Mouse (Mus musculus) C2C12 (cell line): ENCODE measurements around the gene Efna5. TPM values are rescaled to one million over a fixed set of nuclear protein-coding genes. Genes with fewer than 3 reads are reported as not detected.

ENCODE experiments used
- H3K27me3 ChIP-seq: one replicate; pipeline ENCODE4 v1.6.1; 2011; ENCODE audit not compliant: control insufficient read depth, insufficient read depth, insufficient read length
- H3K36me3 ChIP-seq: one replicate; pipeline ENCODE4 v1.6.1; 2011; ENCODE audit not compliant: control insufficient read depth, insufficient read depth
- H3K4me3 ChIP-seq: one replicate; pipeline ENCODE4 v1.5.1; 2011; ENCODE audit warnings: mild to moderate bottlenecking, control low read depth; ENCODE audit not compliant: poor library complexity, insufficient read depth, severe bottlenecking
- H3K79me2 ChIP-seq: one replicate; pipeline ENCODE4 v1.6.1; 2011; ENCODE audit not compliant: control insufficient read depth, insufficient read depth
- H3K79me3 ChIP-seq: one replicate; pipeline ENCODE4 v1.6.1; 2011; ENCODE audit warnings: low read depth, control low read depth
- H3ac ChIP-seq: one replicate; pipeline ENCODE3; 2011; ENCODE audit warnings: low read depth; ENCODE audit not compliant: control insufficient read depth, insufficient read length
- CEBPB ChIP-seq: IDR thresholded peaks from one replicate; pipeline ENCODE4 v1.6.1; 2011; ENCODE audit warnings: low read depth, mild to moderate bottlenecking, control low read depth, moderate library complexity
- CTCF ChIP-seq: IDR thresholded peaks from one replicate; pipeline ENCODE4 v1.5.1; 2011; ENCODE audit not compliant: control insufficient read depth, insufficient read depth, insufficient read length
- FOSL1 ChIP-seq: IDR thresholded peaks from one replicate; pipeline ENCODE4 v1.8.0; 2011; ENCODE audit warnings: mild to moderate bottlenecking, low read length; ENCODE audit not compliant: poor library complexity, insufficient read depth, severe bottlenecking
- MAX ChIP-seq: IDR thresholded peaks from one replicate; pipeline ENCODE4 v1.6.1; 2011; ENCODE audit warnings: mild to moderate bottlenecking, control low read depth
- MYOD1 ChIP-seq: IDR thresholded peaks from one replicate; pipeline ENCODE4 v1.6.1; 2011; ENCODE audit warnings: low read depth; ENCODE audit not compliant: control insufficient read depth, insufficient read length
- MYOG ChIP-seq: IDR thresholded peaks from one replicate; pipeline ENCODE4 v1.6.1; 2011; ENCODE audit not compliant: control insufficient read depth, insufficient read length; ENCODE audit errors: extremely low read depth
- USF1 ChIP-seq: IDR thresholded peaks from one replicate; pipeline ENCODE4 v1.6.1; 2011; ENCODE audit warnings: low read depth, mild to moderate bottlenecking, control low read depth, moderate library complexity
- polyA plus RNA-seq: library from polyadenylated mRNA; unstranded; fragments of >200 nt; fragmentation: generic; extraction: Trizol; gene quantifications from one replicate; pipeline ENCODE4 v1.2.1, GENCODE M21; 2012; ENCODE audit warnings: missing spikeins

The Efna5 gene
- polyA plus RNA-seq, 1 experiment = 8.1 TPM

- no peaks in the 10 kb centered on the region for H3K36me3 ChIP-seq
- H3K79me3 ChIP-seq = peaks cover 58% of the 10 kb centered on the region
- H3ac ChIP-seq = peak overlapping the region; percentile 71
- H3K4me3 ChIP-seq = peak overlapping the region; percentile 74
- no peaks in the 10 kb centered on the region for H3K27me3 ChIP-seq
- peaks cover 77% of the 10 kb centered on the region for H3K79me2 ChIP-seq
- TF ChIP-seq CEBPB (no peak), CTCF (no peak), MYOG (no peak), MYOD1 (no peak), FOSL1 (no peak), USF1 (no peak), MAX (no peak)
Observed at GRCm38 (mm10) chr17:62879526-62880310, 1.4 kb downstream of the Efna5 start.

DNA sequence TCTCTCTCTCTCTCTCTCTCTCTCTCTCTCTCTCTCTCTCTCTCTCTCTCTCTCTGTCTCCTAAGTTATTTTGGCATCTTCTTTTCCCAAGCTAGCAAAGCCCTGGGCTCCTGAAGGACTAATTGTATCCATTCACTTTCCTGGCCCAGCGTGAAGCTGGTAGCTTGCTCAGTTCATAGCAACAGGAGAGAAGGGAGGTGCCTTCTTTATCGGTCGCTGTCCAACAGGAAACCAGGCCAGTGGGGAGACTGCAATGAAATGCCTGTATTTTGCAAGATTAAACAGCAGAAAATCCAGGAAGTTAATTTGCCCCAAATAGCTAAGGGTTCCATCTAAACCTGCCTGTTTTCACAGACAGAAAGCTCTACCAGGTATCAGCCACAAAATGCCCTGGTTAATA, 5.4 kb downstream of the Efna5 start:
- H3K27me3 ChIP-seq = no peaks in the 10 kb centered on the region
- H3K36me3 ChIP-seq = peaks cover 4% of the 10 kb centered on the region
- H3K79me2 ChIP-seq = peaks cover 100% of the 10 kb centered on the region
- peaks cover 91% of the 10 kb centered on the region for H3K79me3 ChIP-seq
- H3K4me3 ChIP-seq = no peak overlapping the region
- TF ChIP-seq USF1 = no peak
- TF ChIP-seq FOSL1 = no peak
- H3ac ChIP-seq = no peak overlapping the region

DNA sequence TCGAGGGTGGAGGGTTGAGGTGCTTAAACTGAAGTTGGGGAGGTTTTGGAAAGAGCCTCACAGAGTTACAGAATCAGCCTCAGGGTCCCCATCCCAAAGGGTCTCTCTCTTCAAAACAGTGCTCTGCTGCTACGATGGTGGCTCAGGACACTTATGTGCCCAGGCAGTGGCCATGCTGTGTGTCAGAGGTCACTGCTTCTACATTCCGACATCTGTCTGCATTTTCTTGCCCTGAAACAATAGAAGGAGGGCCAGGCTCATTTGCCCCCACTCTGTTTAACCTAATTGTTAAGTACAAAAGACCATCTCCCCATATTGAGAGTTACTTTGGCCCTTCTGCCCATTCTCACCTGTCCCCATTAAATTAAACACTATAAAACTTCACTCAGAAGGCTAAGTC, 9.2 kb downstream of the Efna5 start:
- H3K4me3 ChIP-seq = no peak overlapping the region
- H3K79me3 ChIP-seq = peaks cover 81% of the 10 kb centered on the region
- no peak overlapping the region for H3ac ChIP-seq
- TF ChIP-seq MYOG = no peak
- no peak for TF ChIP-seq FOSL1
- H3K27me3 ChIP-seq = no peaks in the 10 kb centered on the region
- H3K79me2 ChIP-seq = peaks cover 100% of the 10 kb centered on the region
- H3K36me3 ChIP-seq = peaks cover 7% of the 10 kb centered on the region

DNA sequence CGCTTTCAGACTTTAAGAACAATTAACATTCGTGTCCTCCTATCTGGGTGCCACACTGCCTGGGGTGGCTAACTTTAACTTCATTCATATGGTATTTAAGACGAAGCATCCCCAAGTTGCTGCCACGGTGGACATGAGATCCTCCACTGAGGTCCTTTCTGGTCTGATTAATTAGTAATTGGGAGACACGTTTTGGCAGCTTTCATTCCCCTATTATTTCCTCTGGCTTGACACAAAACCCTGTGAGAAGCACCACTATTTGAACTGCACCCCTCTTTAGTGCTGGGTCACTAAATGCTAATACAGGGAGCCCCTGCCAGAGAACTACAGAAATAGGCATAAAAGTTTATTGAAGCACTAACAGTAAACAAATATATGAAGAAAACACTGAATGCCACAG, 9.9 kb downstream of the Efna5 start:
- H3K79me2 ChIP-seq = peaks cover 100% of the 10 kb centered on the region
- H3K36me3 ChIP-seq = peaks cover 7% of the 10 kb centered on the region
- no peak for TF ChIP-seq USF1
- no peak for TF ChIP-seq MYOG
- no peak for TF ChIP-seq CTCF
- no peak for TF ChIP-seq MAX
- TF ChIP-seq FOSL1 = no peak
- TF ChIP-seq CEBPB = no peak
- TF ChIP-seq MYOD1 = no peak
- no peak overlapping the region for H3ac ChIP-seq
- H3K27me3 ChIP-seq = no peaks in the 10 kb centered on the region
- no peak overlapping the region for H3K4me3 ChIP-seq
- peaks cover 81% of the 10 kb centered on the region for H3K79me3 ChIP-seq

GRCm38 (mm10) chr17:62870446-62870845, 10.7 kb downstream of the Efna5 start:
- H3K27me3 ChIP-seq = no peaks in the 10 kb centered on the region
- H3K36me3 ChIP-seq = peaks cover 7% of the 10 kb centered on the region
- peaks cover 100% of the 10 kb centered on the region for H3K79me2 ChIP-seq
- H3K79me3 ChIP-seq = peaks cover 78% of the 10 kb centered on the region
- H3K4me3 ChIP-seq = no peak overlapping the region
- no peak for TF ChIP-seq CEBPB
- no peak for TF ChIP-seq MAX
- TF ChIP-seq FOSL1 = no peak
- no peak for TF ChIP-seq MYOG
- no peak for TF ChIP-seq MYOD1
- TF ChIP-seq CTCF = no peak
- no peak for TF ChIP-seq USF1
- no peak overlapping the region for H3ac ChIP-seq

DNA sequence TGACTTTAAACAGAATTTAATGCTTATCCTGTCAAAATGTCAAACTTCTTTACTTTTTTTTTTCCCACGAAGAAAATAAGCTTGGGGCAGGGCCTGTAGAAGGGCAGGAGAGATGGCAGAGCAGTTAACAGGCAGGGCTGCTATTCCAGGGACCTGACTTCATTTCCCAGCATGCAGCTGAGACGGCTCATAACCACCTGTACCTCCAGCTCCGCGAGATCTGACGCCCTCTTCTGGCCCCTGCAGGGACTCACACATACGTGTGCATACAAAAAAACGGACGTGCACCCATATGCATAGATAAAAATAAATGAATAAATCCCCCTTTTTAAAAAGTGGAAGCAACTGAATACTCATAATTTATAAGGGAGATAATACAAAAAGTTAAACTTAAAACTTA, 16.2 kb downstream of the Efna5 start:
- TF ChIP-seq CTCF = no peak
- no peak for TF ChIP-seq MYOD1
- TF ChIP-seq MAX = no peak
- no peak for TF ChIP-seq FOSL1
- no peak for TF ChIP-seq CEBPB
- no peak for TF ChIP-seq USF1
- TF ChIP-seq MYOG = no peak
- Histone ChIP-seq H3K36me3 (peaks cover 10% of the 10 kb centered on the region), H3K79me3 (peaks cover 60% of the 10 kb centered on the region), H3K79me2 (peaks cover 97% of the 10 kb centered on the region), H3ac (no peak overlapping the region), H3K4me3 (no peak overlapping the region), H3K27me3 (no peaks in the 10 kb centered on the region)
